Comparison of ENCODE assay signal across 29 mouse cellular contexts in genomic region chr12:31190265-31190664, GRCm38 (mm10). TPM values are rescaled to one million over a fixed set of nuclear protein-coding genes. Genes with fewer than 3 reads are reported as not detected.
"Had no signal": no experiment of that assay in that cellular context is flagged by ENCODE, and none has a peak within 500 bp of the region (broad histone marks: within the 10 kb centered on the region; RNA-seq: fewer than 3 reads in every experiment).

No protein-coding gene starts in this region.

- H3K27me3 ChIP-seq: kidney, embryonic 15.5 days; liver, embryonic 13.5 days; megakaryocyte, embryonic 14.5 days; midbrain, embryonic 13.5 days; neural tube, embryonic 13.5 days had no signal

- DNase-seq: kidney, adult 11 months; kidney, adult 8-10 months; kidney, postnatal 10 days; kidney, postnatal 36 days; liver, embryonic 13.5 days; lung, adult 2 months; retina, postnatal 1 day; right cerebral cortex, postnatal 25 days; spleen, adult 18-20 months; thymus, adult 18-20 months; thymus, postnatal 36 days had no signal

- ATAC-seq: midbrain, embryonic 13.5 days; midbrain, embryonic 16.5 days had no signal

- H3K9ac ChIP-seq: kidney, embryonic 15.5 days; liver, embryonic 13.5 days; midbrain, embryonic 13.5 days; neural tube, embryonic 13.5 days had no signal

- H3K27ac ChIP-seq: liver, embryonic 13.5 days; midbrain, embryonic 10.5 days; midbrain, embryonic 13.5 days; neural tube, embryonic 13.5 days had no signal

- H3K9me3 ChIP-seq: kidney, embryonic 15.5 days; liver, embryonic 13.5 days; midbrain, embryonic 10.5 days; midbrain, embryonic 13.5 days; neural tube, embryonic 13.5 days had no signal

- H3K36me3 ChIP-seq: kidney, embryonic 15.5 days; liver, embryonic 13.5 days; midbrain, embryonic 10.5 days; midbrain, embryonic 13.5 days; neural tube, embryonic 13.5 days had no signal

- H3K4me1 ChIP-seq: liver, embryonic 13.5 days; megakaryocyte, embryonic 14.5 days had no signal

- H3K4me2 ChIP-seq: kidney, embryonic 15.5 days; liver, embryonic 13.5 days; midbrain, embryonic 13.5 days; neural tube, embryonic 13.5 days had no signal

- H3K4me3 ChIP-seq: kidney, embryonic 15.5 days; liver, embryonic 13.5 days; megakaryocyte, embryonic 14.5 days; midbrain, embryonic 10.5 days; midbrain, embryonic 13.5 days; myocyte; neural tube, embryonic 13.5 days had no signal

RNA-seq across cellular contexts. Expression of gene Gm6993, which starts 50.3 kb away (rescaled TPM):
- total RNA-seq: layer of hippocampus, adult 8-10 months; layer of hippocampus, postnatal 10 days; left cerebral cortex, postnatal 25 days; liver, adult 2 months; monocyte, adult 5-6 weeks; neutrophil, adult 5-6 weeks had no signal
- polyA plus RNA-seq: kidney, embryonic 15.5 days; limb, embryonic 11.5 days; liver, adult 2 months; liver, embryonic 13.5 days; liver, embryonic 16.5 days; lung, adult 2 months; lung, postnatal 0 days; midbrain, embryonic 10.5 days; midbrain, embryonic 13.5 days; midbrain, embryonic 16.5 days; myocyte; neural tube, embryonic 13.5 days; testis, adult 2 months; urinary bladder, adult 2 months had no signal
